Mouse (Mus musculus) mesoderm, embryonic 11.5 days (tissue): ENCODE results near the gene Mindy4.

ENCODE experiments used
- DNase-seq: peaks from one replicate; pipeline ENCODE4 v3.0.0-alpha.2; 2012; ENCODE audit warnings: low read depth, low spot score

Gene Mindy4

DNA sequence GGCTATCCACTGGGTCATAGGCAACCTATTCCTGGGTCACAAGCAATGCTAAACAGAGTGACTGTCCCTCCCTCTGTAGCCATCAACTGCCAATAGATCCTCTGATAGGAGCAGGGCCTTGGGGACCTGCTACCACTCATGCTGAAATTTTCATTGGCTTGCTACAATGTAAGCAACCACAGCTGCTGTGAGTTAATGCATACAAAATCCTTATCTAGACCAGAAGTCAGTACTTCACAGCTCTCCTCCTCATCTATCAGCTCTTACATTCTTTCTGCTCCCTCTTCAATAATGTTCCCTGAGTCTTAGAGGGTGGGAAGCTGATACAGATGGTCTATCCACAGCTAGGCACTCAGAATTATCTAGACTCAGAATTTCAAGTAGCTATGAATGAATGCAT lies 163.9 kb downstream of the Mindy4 start:
- DNase-seq, result no peak
